ENCODE assay signal across 8 mouse cellular contexts in the genomic region with DNA sequence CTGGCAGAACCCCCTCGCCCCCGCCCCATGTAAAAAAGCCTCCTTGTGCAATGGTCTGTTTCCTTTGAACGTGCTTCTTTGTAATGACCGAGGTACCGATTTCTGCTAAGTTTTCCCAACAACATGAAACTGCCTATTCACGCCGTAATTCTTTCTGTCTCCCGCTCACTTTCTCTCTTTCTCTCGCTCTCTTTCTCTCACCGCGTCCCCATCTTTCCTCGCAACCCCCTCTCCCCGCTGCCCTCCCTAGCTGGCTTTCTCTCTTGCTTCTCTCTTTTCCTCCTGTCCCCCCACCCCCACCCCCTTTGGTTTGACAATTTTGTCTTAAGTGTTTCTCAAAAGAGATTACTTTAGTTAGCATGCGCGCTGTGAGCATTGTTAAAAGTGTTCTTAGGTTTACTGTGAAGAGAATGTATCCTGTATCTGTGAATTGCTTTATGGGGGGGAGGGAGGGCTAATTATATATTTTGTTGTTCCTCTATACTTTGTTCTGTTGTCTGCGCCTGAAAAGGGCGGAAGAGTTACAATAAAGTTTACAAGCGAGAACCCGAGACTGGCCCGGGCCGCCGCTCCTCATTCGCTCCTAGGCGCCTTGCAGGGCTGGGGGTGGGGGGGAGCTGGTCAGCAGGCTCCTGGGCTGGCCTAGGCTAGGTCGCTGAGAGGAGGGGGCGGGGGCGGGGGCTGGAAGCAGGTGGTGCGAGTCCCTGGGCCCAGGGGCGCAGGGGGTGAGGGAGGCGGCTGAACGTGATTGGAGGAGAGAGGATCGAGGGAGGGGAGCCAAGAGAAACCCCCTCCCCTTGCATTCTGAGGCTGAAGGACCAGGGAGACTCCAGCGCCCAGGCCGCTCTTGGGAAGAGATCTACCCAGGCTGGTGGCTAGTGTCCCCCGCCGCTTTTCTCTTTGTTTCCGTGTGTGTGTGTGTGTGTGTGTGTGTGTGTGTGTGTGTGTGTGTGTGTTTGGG. TPM values are rescaled to one million over a fixed set of nuclear protein-coding genes. Genes with fewer than 3 reads are reported as not detected.
DNase-seq lines count a peak whose midpoint lies in the region; ATAC-seq and TF ChIP-seq lines count a peak whose summit lies in the region.

No protein-coding gene starts in this region.

- TF ChIP-seq CTCF in lung, adult 2 months (IDR thresholded peaks at IDR 0.05; ENCODE audit: insufficient read depth, low read length) = no peak

- peaks cover 99% of the 10 kb centered on the region for H3K27me3 ChIP-seq in embryonic facial prominence, embryonic 15.5 days
- H3K27me3 ChIP-seq in neural tube, embryonic 13.5 days = no peaks in the 10 kb centered on the region

- H3K36me3 ChIP-seq in embryonic facial prominence, embryonic 15.5 days = no peaks in the 10 kb centered on the region
- H3K36me3 ChIP-seq in neural tube, embryonic 13.5 days = peaks cover 7% of the 10 kb centered on the region; the same call in 1 of the 2 replicates

- 0 out of 2 replicates have a peak, but pooled peaks cover 2% of the 10 kb centered on the region for H3K4me1 ChIP-seq in lung, adult 2 months (ENCODE audit: control insufficient read depth, insufficient read depth, low read length)
- peaks cover 20% of the 10 kb centered on the region for H3K4me1 ChIP-seq in embryonic facial prominence, embryonic 15.5 days
- H3K4me1 ChIP-seq in neural tube, embryonic 13.5 days (replicated peaks) = peaks cover 42% of the 10 kb centered on the region

- peak overlapping the region; percentile 44; the same call in 1 of the 2 replicates for H3K4me2 ChIP-seq in embryonic facial prominence, embryonic 15.5 days (replicated peaks)
- H3K4me2 ChIP-seq in neural tube, embryonic 13.5 days = peak overlapping the region; percentile 96

- 5% methylated on average over 37 of the region's 37 CpGs for WGBS in lung, adult 2 months
- WGBS in embryonic facial prominence, embryonic 15.5 days = 2% methylated on average over 33 of the region's 37 CpGs
- under 1% methylated on average over 35 of the region's 37 CpGs for WGBS in neural tube, embryonic 13.5 days

- H3K9me3 ChIP-seq in embryonic facial prominence, embryonic 15.5 days (replicated peaks) = no peaks in the 10 kb centered on the region
- H3K9me3 ChIP-seq in neural tube, embryonic 13.5 days = no peaks in the 10 kb centered on the region

- no peak for TF ChIP-seq POLR2A in lung, adult 2 months (IDR thresholded peaks at IDR 0.05; ENCODE audit: borderline replicate concordance, extremely low read depth, low read depth, low read length)

- no peak for DNase-seq in lung, adult 2 months
- DNase-seq in lung, postnatal 14 days = no peak
- DNase-seq in kidney, postnatal 36 days = peak; percentile 85 to 86
- no peak for DNase-seq in spleen, postnatal 10 days (ENCODE audit: low spot score in 2 of 2)
- no peak for DNase-seq in thymus, postnatal 14 days
- no peak for DNase-seq in layer of hippocampus, postnatal 36 days

- ATAC-seq in embryonic facial prominence, embryonic 15.5 days (ENCODE audit: insufficient number of reproducible peaks, low FRiP score, low TSS enrichment, low read depth) = no peak
- peak; percentile 84 for ATAC-seq in neural tube, embryonic 13.5 days (ENCODE audit: low read depth)

- no peak overlapping the region for H3K9ac ChIP-seq in embryonic facial prominence, embryonic 15.5 days
- H3K9ac ChIP-seq in neural tube, embryonic 13.5 days = peak overlapping the region; percentile 100

- no peak overlapping the region for H3K27ac ChIP-seq in embryonic facial prominence, embryonic 15.5 days (replicated peaks)
- peak overlapping the region; percentile 100 for H3K27ac ChIP-seq in neural tube, embryonic 13.5 days (replicated peaks)

- H3K4me3 ChIP-seq in lung, adult 2 months (replicated peaks; ENCODE audit: extremely low read depth, low read depth, low read length) = peak overlapping the region; percentile 37
- peak overlapping the region; percentile 27 for H3K4me3 ChIP-seq in embryonic facial prominence, embryonic 15.5 days (replicated peaks)
- peak overlapping the region; percentile 99 for H3K4me3 ChIP-seq in neural tube, embryonic 13.5 days

RNA-seq across cellular contexts. Expression of a gene that starts 1.4 kb away (rescaled TPM):
- polyA plus RNA-seq in lung, adult 2 months (2012; rRNA removed) = 0.52 and 1.1 TPM in 2 replicates
- not detected in 2 replicates for polyA plus RNA-seq in embryonic facial prominence, embryonic 15.5 days (2015; fragmentation: Nextera tagmentation; extraction: Ambion mirVana)
- 124 and 125 TPM in 2 replicates for polyA plus RNA-seq in neural tube, embryonic 13.5 days (2015; fragmentation: Nextera tagmentation; extraction: Ambion mirVana)
- total RNA-seq in layer of hippocampus, postnatal 36 days (2021) = not detected

RNA-seq across cellular contexts. Expression of a gene that starts 3.3 kb away (rescaled TPM):
- 0.18 and 0.44 TPM in 2 replicates for polyA plus RNA-seq in lung, adult 2 months (2012; rRNA removed)
- not detected in 2 replicates for polyA plus RNA-seq in embryonic facial prominence, embryonic 15.5 days (2015; fragmentation: Nextera tagmentation; extraction: Ambion mirVana)
- 81.7 and 114 TPM in 2 replicates for polyA plus RNA-seq in neural tube, embryonic 13.5 days (2015; fragmentation: Nextera tagmentation; extraction: Ambion mirVana)
- total RNA-seq in layer of hippocampus, postnatal 36 days (2021) = not detected

RNA-seq across cellular contexts. Expression of a gene that starts 7.2 kb away (rescaled TPM):
- 8.1 and 8.2 TPM in 2 replicates for polyA plus RNA-seq in lung, adult 2 months (2012; rRNA removed)
- not detected in 2 replicates for polyA plus RNA-seq in embryonic facial prominence, embryonic 15.5 days (2015; fragmentation: Nextera tagmentation; extraction: Ambion mirVana)
- polyA plus RNA-seq in neural tube, embryonic 13.5 days (2015; fragmentation: Nextera tagmentation; extraction: Ambion mirVana) = 171 and 174 TPM in 2 replicates
- not detected for total RNA-seq in layer of hippocampus, postnatal 36 days (2021)

RNA-seq across cellular contexts. Expression of a gene that starts 13.8 kb away (rescaled TPM):
- 0.14 TPM in 1 of 2 replicates, not detected in the other for polyA plus RNA-seq in lung, adult 2 months (2012; rRNA removed)
- 0.07 TPM in 1 of 2 replicates, not detected in the other for polyA plus RNA-seq in embryonic facial prominence, embryonic 15.5 days (2015; fragmentation: Nextera tagmentation; extraction: Ambion mirVana)
- polyA plus RNA-seq in neural tube, embryonic 13.5 days (2015; fragmentation: Nextera tagmentation; extraction: Ambion mirVana) = 72.9 and 74.7 TPM in 2 replicates
- total RNA-seq in layer of hippocampus, postnatal 36 days (2021) = not detected

RNA-seq across cellular contexts. Expression of a gene that starts 18.1 kb away (rescaled TPM):
- polyA plus RNA-seq in lung, adult 2 months (2012; rRNA removed) = 12.1 and 15.6 TPM in 2 replicates
- not detected in 2 replicates for polyA plus RNA-seq in embryonic facial prominence, embryonic 15.5 days (2015; fragmentation: Nextera tagmentation; extraction: Ambion mirVana)
- 67.1 and 88.3 TPM in 2 replicates for polyA plus RNA-seq in neural tube, embryonic 13.5 days (2015; fragmentation: Nextera tagmentation; extraction: Ambion mirVana)
- not detected for total RNA-seq in layer of hippocampus, postnatal 36 days (2021)

Comparison
In these comparisons a context has a peak if more than half of its experiments do, and no peak if none do; other contexts are left out.
1. DNase-seq: peak in kidney, postnatal 36 days (2 of 2); none in lung, adult 2 months (single experiment), lung, postnatal 14 days (single experiment), spleen, postnatal 10 days (0 of 2), thymus, postnatal 14 days (single experiment) and layer of hippocampus, postnatal 36 days (0 of 2).
2. H3K4me3 ChIP-seq: peak in every context shown above with its lines; median percentile 99 in neural tube, embryonic 13.5 days; 37 in lung, adult 2 months; 27 in embryonic facial prominence, embryonic 15.5 days.
3. RNA of a gene that starts 1.4 kb away (polyA plus RNA-seq): 124 to 125 TPM in neural tube, embryonic 13.5 days; 0.52 to 1.1 TPM in lung, adult 2 months and not detected in embryonic facial prominence, embryonic 15.5 days; every median in the first group is over 10 times any median in the second.
4. RNA of a gene that starts 3.3 kb away (polyA plus RNA-seq): 81.7 to 114 TPM in neural tube, embryonic 13.5 days; 0.18 to 0.44 TPM in lung, adult 2 months and not detected in embryonic facial prominence, embryonic 15.5 days; every median in the first group is over 10 times any median in the second.
5. RNA of a gene that starts 7.2 kb away (polyA plus RNA-seq): 171 to 174 TPM in neural tube, embryonic 13.5 days; 8.1 to 8.2 TPM in lung, adult 2 months and not detected in embryonic facial prominence, embryonic 15.5 days; every median in the first group is over 10 times any median in the second.